Mouse (Mus musculus) CH12.LX (cell line): Measurements from ENCODE around the gene Trim56. TPM values are rescaled to one million over a fixed set of nuclear protein-coding genes. Genes with fewer than 3 reads are reported as not detected.

Experiments used
- DNase-seq: peaks from one replicate; pipeline ENCODE4 v3.0.0-alpha.2; 2013; ENCODE audit errors: extremely low read depth
- H3K27ac ChIP-seq: 2 replicates; pipeline ENCODE4 v1.5.1; 2012; ENCODE audit warnings: low read depth, mild to moderate bottlenecking, control low read depth, moderate library complexity; ENCODE audit not compliant: insufficient read depth
- H3K27me3 ChIP-seq: replicated peaks from 2 replicates; pipeline ENCODE3; 2012; ENCODE audit warnings: inconsistent platforms
- H3K36me3 ChIP-seq, 2 experiments: replicated peaks in 1 of 2; 2 replicates each; pipeline versions ENCODE3 to v1.6.1; 2012; ENCODE audit warnings: inconsistent platforms in 1 of 2, low read length in 1 of 2, mild to moderate bottlenecking in 1 of 2, mixed read lengths in 1 of 2, moderate library complexity in 1 of 2; ENCODE audit not compliant: control insufficient read depth in 1 of 2, insufficient read depth in 1 of 2
- H3K4me1 ChIP-seq, 2 experiments: 2 replicates each; pipeline ENCODE4 v1.6.1; 2012; ENCODE audit warnings: inconsistent platforms in 1 of 2, moderate library complexity in 1 of 2; ENCODE audit not compliant: insufficient read depth in 2 of 2, control insufficient read depth in 1 of 2
- H3K4me2 ChIP-seq: 2 replicates; pipeline ENCODE4 v1.6.1; 2012; ENCODE audit warnings: low read depth, mild to moderate bottlenecking, control low read depth; ENCODE audit not compliant: poor library complexity, insufficient read depth, severe bottlenecking
- H3K4me3 ChIP-seq, 3 experiments: fragments of 150-350 bp in 1 of 3; sonication (generic) in 1 of 3; replicated peaks in 1 of 3; 2 replicates each; pipeline versions ENCODE3 to v1.5.1; 2011 to 2012; ENCODE audit warnings: low read depth in 2 of 3, low read length in 2 of 3, mild to moderate bottlenecking in 2 of 3, moderate library complexity in 2 of 3, control low read depth in 1 of 3, improper control_type of control experiment in 1 of 3, inconsistent platforms in 1 of 3, mixed read lengths in 1 of 3; ENCODE audit not compliant: poor library complexity in 1 of 3
- H3K79me2 ChIP-seq: replicated peaks from 2 replicates; pipeline ENCODE4 v1.6.1; 2012; ENCODE audit warnings: mild to moderate bottlenecking, moderate library complexity; ENCODE audit not compliant: control insufficient read depth, poor library complexity, insufficient read depth, severe bottlenecking; ENCODE audit errors: extremely low read depth
- H3K9ac ChIP-seq: 2 replicates; pipeline ENCODE4 v1.6.1; 2012; ENCODE audit warnings: low read depth, mild to moderate bottlenecking, control low read depth, moderate library complexity; ENCODE audit not compliant: insufficient read depth
- H3K9me3 ChIP-seq: replicated peaks from 2 replicates; pipeline ENCODE3; 2012; ENCODE audit warnings: low read length, inconsistent platforms, mixed read lengths
- BHLHE40 ChIP-seq: IDR thresholded peaks from 2 replicates; pipeline ENCODE4 v1.6.1; 2011; ENCODE audit warnings: mild to moderate bottlenecking, low read depth, low read length, improper control_type of control experiment
- CHD1 ChIP-seq: IDR thresholded peaks from 2 replicates; pipeline ENCODE4 v1.6.1; 2012; ENCODE audit warnings: low read depth, low read length, improper control_type of control experiment, inconsistent platforms
- CTCF ChIP-seq, 2 experiments: IDR thresholded peaks in 1 of 2; conservative IDR thresholded peaks in 1 of 2; 2 replicates each; pipeline ENCODE4 v1.5.1; 2011 to 2012; ENCODE audit warnings: low read depth in 2 of 2, low read length in 2 of 2, improper control_type of control experiment in 1 of 2, inconsistent platforms in 1 of 2, mild to moderate bottlenecking in 1 of 2, moderate library complexity in 1 of 2
- ELF1 ChIP-seq: IDR thresholded peaks from 2 replicates; pipeline ENCODE4 v1.6.1; 2014; ENCODE audit warnings: low read depth, mild to moderate bottlenecking, inconsistent platforms, low read length, improper control_type of control experiment
- ETS1 ChIP-seq: conservative IDR thresholded peaks from 2 replicates; pipeline ENCODE4 v1.6.1; 2012; ENCODE audit warnings: low read depth, mild to moderate bottlenecking, inconsistent platforms, low read length, improper control_type of control experiment, moderate library complexity
- GABPA ChIP-seq: IDR thresholded peaks from 2 replicates; pipeline ENCODE4 v1.6.1; 2012; ENCODE audit warnings: low read depth, low read length, improper control_type of control experiment, inconsistent platforms; ENCODE audit not compliant: insufficient replicate concordance
- HCFC1 ChIP-seq: IDR thresholded peaks from 2 replicates; pipeline ENCODE4 v1.6.1; 2012; ENCODE audit warnings: low read depth, mild to moderate bottlenecking, inconsistent platforms, low read length, improper control_type of control experiment
- JUN ChIP-seq: IDR thresholded peaks from 2 replicates; pipeline ENCODE4 v1.6.1; 2011; ENCODE audit warnings: low read depth, mild to moderate bottlenecking, low read length, improper control_type of control experiment, moderate library complexity; ENCODE audit not compliant: insufficient read depth
- JUND ChIP-seq: conservative IDR thresholded peaks from 2 replicates; pipeline ENCODE4 v1.6.1; 2011; ENCODE audit warnings: low read depth, low read length, improper control_type of control experiment
- MAFK ChIP-seq: IDR thresholded peaks from 2 replicates; pipeline ENCODE4 v1.6.1; 2011; ENCODE audit warnings: low read length, improper control_type of control experiment; ENCODE audit not compliant: insufficient replicate concordance
- MAX ChIP-seq: IDR thresholded peaks from 2 replicates; pipeline ENCODE4 v1.6.1; 2011; ENCODE audit warnings: low read length, improper control_type of control experiment
- MAZ ChIP-seq: IDR thresholded peaks from 2 replicates; pipeline ENCODE4 v1.6.1; 2012; ENCODE audit warnings: low read depth, mild to moderate bottlenecking, inconsistent platforms, low read length, improper control_type of control experiment, moderate library complexity
- MEF2A ChIP-seq: IDR thresholded peaks from 2 replicates; pipeline ENCODE4 v1.6.1; 2014; ENCODE audit warnings: low read depth, mild to moderate bottlenecking, inconsistent platforms, low read length, improper control_type of control experiment, borderline replicate concordance
- MXI1 ChIP-seq: IDR thresholded peaks from 2 replicates; pipeline ENCODE4 v1.6.1; 2011; ENCODE audit warnings: mild to moderate bottlenecking, low read depth, low read length, improper control_type of control experiment
- NRF1 ChIP-seq: IDR thresholded peaks from 2 replicates; pipeline ENCODE4 v1.6.1; 2014; ENCODE audit warnings: low read depth, mild to moderate bottlenecking, inconsistent platforms, low read length, improper control_type of control experiment, moderate library complexity
- RAD21 ChIP-seq: IDR thresholded peaks from 2 replicates; pipeline ENCODE4 v1.6.1; 2011; ENCODE audit warnings: low read depth, mild to moderate bottlenecking, low read length, improper control_type of control experiment, moderate library complexity
- TCF12 ChIP-seq: IDR thresholded peaks from 2 replicates; pipeline ENCODE4 v1.6.1; 2014; ENCODE audit warnings: low read depth, mild to moderate bottlenecking, inconsistent platforms, low read length, improper control_type of control experiment
- USF2 ChIP-seq: conservative IDR thresholded peaks from 2 replicates; pipeline ENCODE4 v1.6.1; 2011; ENCODE audit warnings: low read depth, low read length, improper control_type of control experiment
- ZC3H11A ChIP-seq: IDR thresholded peaks from 2 replicates; pipeline ENCODE4 v1.6.1; 2012; ENCODE audit warnings: low read depth, mild to moderate bottlenecking, inconsistent platforms, low read length, improper control_type of control experiment
- ZMIZ1 ChIP-seq: IDR thresholded peaks from 2 replicates; pipeline ENCODE4 v1.6.1; 2012; ENCODE audit warnings: low read depth, mild to moderate bottlenecking, inconsistent platforms, low read length, improper control_type of control experiment
- dilution Hi-C: fragments of 300-500 bp; cut with MboI; formaldehyde crosslinking; loops from 2 replicates; pipeline ENCODE4 v1.14.3; 2020; ENCODE audit warnings: low sequenced_read_pairs; ENCODE audit not compliant: extremely low pct_unique_long_range_greater_than_20kb, extremely low pct_ligation_motif_present
- in situ Hi-C: fragments of 300-500 bp; cut with MboI; formaldehyde crosslinking; loops from 3 replicates; pipeline ENCODE4 v1.14.3; 2019; ENCODE audit warnings: low sequenced_read_pairs, low pct_ligation_motif_present, low pct_unique_long_range_greater_than_20kb, mixed read lengths
- polyA plus RNA-seq: library from polyadenylated mRNA; unstranded; fragments of >175 nt; gene quantifications from 2 replicates; pipeline ENCODE4 v1.2.1, GENCODE M21; 2012; ENCODE audit warnings: low read depth; ENCODE audit not compliant: insufficient read length
- total RNA-seq, 2 experiments: library from RNA; depleted of rRNA; stranded (reverse); fragments of 300-350 nt in 1 of 2; fragments of >200 nt in 1 of 2; gene quantifications; 2 replicates each; pipeline ENCODE4 v1.2.3; 2012 to 2014

The Trim56 gene
- total and polyA plus RNA-seq, 3 experiments: 7.6 to 12.9 (median 11.2) TPM

DNA sequence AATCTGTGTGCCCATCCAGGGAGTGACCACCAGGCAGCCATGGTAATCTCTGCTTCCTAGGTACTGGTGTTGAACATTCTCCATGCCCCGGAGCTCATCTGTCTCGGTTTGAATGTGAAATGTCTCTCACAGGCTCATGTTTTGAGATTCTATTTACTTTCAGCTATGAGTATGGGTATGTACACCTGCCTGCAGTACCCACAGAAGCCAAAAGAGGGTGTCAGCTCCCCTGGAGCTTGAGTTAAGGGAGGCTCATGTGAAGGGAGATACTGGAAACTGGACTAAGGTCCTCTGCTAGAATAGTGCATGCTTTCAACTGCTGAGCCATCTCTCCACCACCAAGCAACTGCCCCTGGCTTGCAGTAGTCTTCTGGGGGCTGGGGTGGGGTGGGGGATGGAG is 12.0 kb downstream of the Trim56 start:
- H3K4me1 ChIP-seq: peaks cover 0 to 9% of the 10 kb centered on the region in 2 experiments; a peak in 1 of 4 replicates
- H3K9me3 ChIP-seq: no peaks in the 10 kb centered on the region
- H3K9ac ChIP-seq: no peak overlapping the region
- no peaks in the 10 kb centered on the region for H3K79me2 ChIP-seq
- no peak for DNase-seq
- TF ChIP-seq BHLHE40 (no peak), MAFK (no peak), RAD21 (no peak), MXI1 (no peak), HCFC1 (no peak), GABPA (no peak), JUND (no peak), MAX (no peak), ETS1 (no peak), ZMIZ1 (no peak)
- TF ChIP-seq, all 38 proteins: peak for 0
- Histone ChIP-seq H3K27me3 (no peaks in the 10 kb centered on the region), H3K36me3 (peaks cover 0 to 22% of the 10 kb centered on the region in 2 experiments), H3K4me3 (no peak overlapping the region), H3K27ac (no peak overlapping the region), H3K4me2 (no peak overlapping the region)
- dilution Hi-C loops (no loop called here), in situ Hi-C loops (no loop called here)

DNA sequence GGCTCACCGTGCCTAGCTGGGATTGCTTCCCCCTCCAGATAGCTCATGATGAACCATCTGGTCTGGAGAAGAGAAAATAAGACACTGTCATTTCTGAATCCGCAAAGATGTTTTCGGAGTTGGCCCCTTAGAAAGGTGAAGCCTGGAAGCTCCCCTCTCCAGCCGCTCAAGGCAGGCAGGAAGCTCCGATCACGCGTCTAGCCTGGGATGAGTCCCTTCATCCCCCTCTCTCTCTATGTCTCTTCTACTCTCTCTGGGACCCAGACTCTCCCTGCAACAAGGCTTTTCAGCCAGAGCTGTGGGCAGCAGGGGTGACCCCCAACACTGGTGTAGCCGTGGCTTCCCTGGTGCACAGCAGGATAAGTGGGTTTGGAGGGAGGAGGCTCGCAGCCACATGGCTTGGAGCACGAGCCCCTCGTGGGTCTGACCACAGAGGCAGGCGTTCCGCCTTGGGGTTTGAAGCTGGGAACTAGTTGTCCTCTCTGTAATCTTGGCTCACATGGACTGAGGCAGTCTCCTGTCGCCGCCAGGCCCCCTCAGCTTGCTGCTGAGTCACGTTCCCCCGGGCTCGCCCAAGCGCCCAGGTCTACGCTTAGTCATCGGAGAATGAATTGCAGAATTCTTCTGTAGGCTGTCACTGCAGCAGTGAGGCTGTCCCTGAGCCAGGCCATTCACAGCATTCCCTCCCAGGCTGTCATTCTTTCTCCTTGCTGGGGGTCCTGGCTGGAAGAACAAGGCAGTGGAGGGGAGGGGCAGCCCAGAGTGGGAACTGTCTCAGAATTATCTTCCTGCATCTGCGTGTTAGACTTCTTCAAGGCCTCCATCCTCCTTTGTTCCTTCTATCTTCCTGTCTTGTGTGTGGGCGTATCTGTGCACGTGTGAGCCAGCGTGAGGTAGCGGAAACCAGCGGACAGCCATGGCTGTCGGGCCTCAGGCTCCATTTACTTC is 13.2 kb downstream of the Trim56 start:
- DNase-seq: no peak
- dilution Hi-C loops: no loop called here

More for the DNA sequence above, 13.2 kb downstream of the Trim56 start:
- in situ Hi-C loops: no loop called here
- H3K36me3 ChIP-seq: peaks cover 0 to 22% of the 10 kb centered on the region in 2 experiments
- no peak for TF ChIP-seq MEF2A
- TF ChIP-seq ELF1: no peak
- TF ChIP-seq CHD1: no peak
- TF ChIP-seq JUND: no peak
- no peak for TF ChIP-seq JUN
- TF ChIP-seq MAZ: no peak
- no peak for TF ChIP-seq ZC3H11A
- TF ChIP-seq TCF12: no peak
- TF ChIP-seq NRF1: no peak
- TF ChIP-seq ZMIZ1: no peak
- TF ChIP-seq CTCF (conservative IDR thresholded peaks at IDR 0.05 in 1 of 2, IDR thresholded peaks at IDR 0.05 in 1 of 2; ENCODE audit: low read depth in 2 of 2, low read length in 2 of 2): no peak
- TF ChIP-seq MAFK: no peak
- no peak for TF ChIP-seq USF2
- H3K27ac ChIP-seq: no peak overlapping the region
- no peaks in the 10 kb centered on the region for H3K9me3 ChIP-seq
- no peak overlapping the region for H3K4me2 ChIP-seq
- H3K79me2 ChIP-seq: no peaks in the 10 kb centered on the region
- H3K27me3 ChIP-seq: no peaks in the 10 kb centered on the region
- peaks cover 0 to 8% of the 10 kb centered on the region in 2 experiments; a peak in 1 of 4 replicates for H3K4me1 ChIP-seq
- H3K4me3 ChIP-seq: no peak overlapping the region
- H3K9ac ChIP-seq: no peak overlapping the region
